Mouse (Mus musculus): Measurements from ENCODE around the gene Tmem163. TPM values are rescaled to one million over a fixed set of nuclear protein-coding genes. Genes with fewer than 3 reads are reported as not detected.

The Tmem163 gene
- polyA plus RNA-seq, 1 experiment: 53.4 TPM

- TF ChIP-seq POLR2A (IDR thresholded peaks at IDR 0.05; ENCODE audit: borderline replicate concordance, extremely low read depth, insufficient read depth, insufficient read length, poor library complexity, severe bottlenecking) (no peak), CTCF (IDR thresholded peaks at IDR 0.05; ENCODE audit: borderline replicate concordance, extremely low read depth, insufficient read depth, insufficient read length) (no peak)
- peak; percentile 66 for DNase-seq (ENCODE audit: low read depth)
These were observed 3.2 kb downstream of the Tmem163 start for GRCm38 (mm10) chr1:127676116-127676515.

- no peak for TF ChIP-seq CTCF (IDR thresholded peaks at IDR 0.05; ENCODE audit: borderline replicate concordance, extremely low read depth, insufficient read depth, insufficient read length)
- no peak for TF ChIP-seq POLR2A (IDR thresholded peaks at IDR 0.05; ENCODE audit: borderline replicate concordance, extremely low read depth, insufficient read depth, insufficient read length, poor library complexity, severe bottlenecking)
- DNase-seq (ENCODE audit: low read depth): no peak
These were observed 4.1 kb downstream of the Tmem163 start for GRCm38 (mm10) chr1:127675253-127675652.

DNA sequence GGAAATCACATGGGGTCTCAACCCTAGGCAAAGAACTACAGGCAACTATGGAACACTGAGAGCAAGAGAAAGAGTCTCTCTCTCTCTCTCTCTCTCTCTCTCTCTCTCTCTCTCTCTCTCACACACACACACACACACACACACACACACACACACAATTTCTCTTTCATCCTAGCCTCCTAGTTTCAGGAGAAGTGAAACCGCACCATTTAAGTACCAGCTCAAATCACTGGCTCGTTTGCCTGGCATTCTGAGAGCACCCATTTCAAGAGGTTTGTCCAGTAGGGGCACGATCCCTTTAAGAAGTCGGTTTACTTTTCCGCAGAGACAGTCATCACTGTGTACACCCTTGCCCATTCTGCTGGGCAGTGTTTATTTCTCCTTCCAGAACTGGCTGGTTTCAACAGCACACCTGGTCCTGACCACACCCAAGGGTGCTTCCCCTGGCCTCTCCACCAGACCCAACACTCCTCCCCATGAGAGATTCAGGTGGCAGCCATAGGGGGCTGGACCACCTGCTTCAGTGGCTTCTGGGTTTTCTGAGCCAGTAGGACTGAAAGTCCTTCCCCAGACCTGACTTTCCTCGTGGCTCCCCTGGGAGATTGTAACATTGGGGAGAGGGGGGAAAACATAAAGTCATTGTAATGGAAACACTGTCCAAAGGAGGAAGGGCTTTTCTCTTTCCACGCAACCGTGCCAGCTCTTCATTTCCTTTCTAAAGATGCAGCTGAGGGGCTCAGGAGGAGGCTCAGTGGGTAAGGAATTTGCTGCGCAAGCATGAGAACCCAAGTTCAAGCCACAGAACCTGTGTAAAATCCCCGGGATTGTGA lies 5.9 kb downstream of the Tmem163 start:
- TF ChIP-seq POLR2A (IDR thresholded peaks at IDR 0.05; ENCODE audit: borderline replicate concordance, extremely low read depth, insufficient read depth, insufficient read length, poor library complexity, severe bottlenecking) (no peak), CTCF (IDR thresholded peaks at IDR 0.05; ENCODE audit: borderline replicate concordance, extremely low read depth, insufficient read depth, insufficient read length) (no peak)

DNA sequence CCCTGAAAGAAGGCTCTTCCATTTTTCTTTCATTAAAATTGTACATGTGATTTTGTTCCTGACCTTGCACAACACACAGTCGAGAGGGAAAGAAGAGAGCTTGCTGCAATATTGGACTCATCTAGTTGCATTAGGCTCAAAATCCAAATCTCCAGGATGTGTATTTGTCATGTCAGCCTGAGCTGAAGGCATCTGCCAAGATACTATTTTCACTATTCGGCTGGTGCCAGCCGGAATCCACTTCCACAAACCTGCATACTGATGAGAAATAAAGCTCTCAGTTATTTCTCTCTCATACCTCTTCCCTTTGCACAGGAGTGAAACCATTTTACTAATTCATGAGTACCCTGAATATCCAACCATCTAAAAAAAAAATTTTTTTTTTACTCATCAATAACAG lies 11.2 kb downstream of the Tmem163 start:
- TF ChIP-seq CTCF (IDR thresholded peaks at IDR 0.05; ENCODE audit: borderline replicate concordance, extremely low read depth, insufficient read depth, insufficient read length) (no peak), POLR2A (IDR thresholded peaks at IDR 0.05; ENCODE audit: borderline replicate concordance, extremely low read depth, insufficient read depth, insufficient read length, poor library complexity, severe bottlenecking) (no peak)
- peak; percentile 62 for DNase-seq (ENCODE audit: low read depth)

More for the DNA sequence above, 5.9 kb downstream of the Tmem163 start:
- DNase-seq (ENCODE audit: low read depth): no peak

DNA sequence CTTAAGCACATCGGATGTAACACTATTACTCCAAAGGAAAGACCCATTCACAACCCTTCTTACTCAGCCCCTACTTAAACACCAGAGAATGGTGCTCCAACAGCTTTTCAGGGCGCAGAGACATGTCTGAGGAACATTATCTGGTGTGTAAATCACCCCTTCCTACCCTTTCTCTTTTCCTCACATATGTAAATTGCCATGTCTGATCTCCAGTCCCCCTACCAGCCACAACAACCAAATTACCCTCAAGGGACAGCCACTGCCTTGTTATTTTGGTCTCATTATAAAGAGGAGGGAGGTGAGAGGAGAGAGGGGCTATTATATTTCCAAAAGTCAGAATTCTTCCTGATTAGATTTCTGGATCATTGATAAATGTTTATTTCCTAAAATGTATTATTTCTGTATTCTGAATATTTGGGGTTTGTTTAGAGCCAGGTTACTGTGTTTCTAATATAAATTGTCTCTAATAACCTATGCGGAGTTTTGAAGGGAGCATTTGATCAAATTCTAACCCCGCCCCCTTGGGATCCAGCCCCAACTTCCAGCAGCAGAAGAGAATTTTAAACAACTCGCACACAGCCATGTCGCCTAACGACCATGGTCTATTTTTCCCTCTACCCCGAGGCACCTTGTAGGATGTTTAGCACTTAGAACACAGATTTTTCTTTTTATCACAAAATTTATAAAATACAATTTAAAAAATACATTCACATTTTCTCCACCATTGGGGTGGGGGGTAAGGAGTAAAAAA lies 12.1 kb downstream of the Tmem163 start:
- peak; percentile 92 for DNase-seq (ENCODE audit: low read depth)

GRCm38 (mm10) chr1:127666221-127666620 lies 13.1 kb downstream of the Tmem163 start:
- peak; percentile 62 for DNase-seq (ENCODE audit: low read depth)
- TF ChIP-seq CTCF (IDR thresholded peaks at IDR 0.05; ENCODE audit: borderline replicate concordance, extremely low read depth, insufficient read depth, insufficient read length): no peak
- no peak for TF ChIP-seq POLR2A (IDR thresholded peaks at IDR 0.05; ENCODE audit: borderline replicate concordance, extremely low read depth, insufficient read depth, insufficient read length, poor library complexity, severe bottlenecking)

More for the DNA sequence above, 12.1 kb downstream of the Tmem163 start:
- TF ChIP-seq CTCF (IDR thresholded peaks at IDR 0.05; ENCODE audit: borderline replicate concordance, extremely low read depth, insufficient read depth, insufficient read length): no peak
- no peak for TF ChIP-seq POLR2A (IDR thresholded peaks at IDR 0.05; ENCODE audit: borderline replicate concordance, extremely low read depth, insufficient read depth, insufficient read length, poor library complexity, severe bottlenecking)

GRCm38 (mm10) chr1:127662385-127663068 lies 16.8 kb downstream of the Tmem163 start:
- TF ChIP-seq CTCF (IDR thresholded peaks at IDR 0.05; ENCODE audit: borderline replicate concordance, extremely low read depth, insufficient read depth, insufficient read length) (no peak), POLR2A (IDR thresholded peaks at IDR 0.05; ENCODE audit: borderline replicate concordance, extremely low read depth, insufficient read depth, insufficient read length, poor library complexity, severe bottlenecking) (no peak)
- no peak for DNase-seq (ENCODE audit: low read depth)

- peak; percentile 82 for DNase-seq (ENCODE audit: low read depth)
- no peak for TF ChIP-seq POLR2A (IDR thresholded peaks at IDR 0.05; ENCODE audit: borderline replicate concordance, extremely low read depth, insufficient read depth, insufficient read length, poor library complexity, severe bottlenecking)
- no peak for TF ChIP-seq CTCF (IDR thresholded peaks at IDR 0.05; ENCODE audit: borderline replicate concordance, extremely low read depth, insufficient read depth, insufficient read length)
These were observed 18.0 kb downstream of the Tmem163 start for GRCm38 (mm10) chr1:127661118-127662012.

DNA sequence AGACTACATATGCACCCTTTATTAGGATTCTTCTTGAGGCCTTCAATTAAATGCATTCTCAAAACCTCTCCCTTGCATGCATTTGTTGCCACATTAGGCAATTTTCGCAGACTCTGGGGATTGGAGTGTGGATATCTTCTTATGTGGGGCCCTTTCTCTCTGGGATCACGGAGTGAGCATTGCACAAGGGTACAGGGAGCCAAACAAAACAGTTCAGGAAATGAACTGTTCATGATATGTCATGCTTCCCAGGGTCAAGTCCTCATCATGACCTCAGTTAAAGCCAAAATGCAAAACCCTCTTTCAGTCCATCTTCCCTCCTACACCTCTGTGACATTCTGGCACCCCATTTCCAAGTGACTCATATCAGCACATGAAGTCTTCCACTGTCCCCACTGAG lies 27.8 kb downstream of the Tmem163 start:
- TF ChIP-seq POLR2A (IDR thresholded peaks at IDR 0.05; ENCODE audit: borderline replicate concordance, extremely low read depth, insufficient read depth, insufficient read length, poor library complexity, severe bottlenecking) (no peak), CTCF (IDR thresholded peaks at IDR 0.05; ENCODE audit: borderline replicate concordance, extremely low read depth, insufficient read depth, insufficient read length) (no peak)
- no peak for DNase-seq (ENCODE audit: low read depth)
